Mouse (Mus musculus): ENCODE results near the gene Pde5a. TPM values are rescaled to one million over a fixed set of nuclear protein-coding genes. Genes with fewer than 3 reads are reported as not detected.

Gene Pde5a
- total and polyA plus RNA-seq, 3 experiments = not detected

DNA sequence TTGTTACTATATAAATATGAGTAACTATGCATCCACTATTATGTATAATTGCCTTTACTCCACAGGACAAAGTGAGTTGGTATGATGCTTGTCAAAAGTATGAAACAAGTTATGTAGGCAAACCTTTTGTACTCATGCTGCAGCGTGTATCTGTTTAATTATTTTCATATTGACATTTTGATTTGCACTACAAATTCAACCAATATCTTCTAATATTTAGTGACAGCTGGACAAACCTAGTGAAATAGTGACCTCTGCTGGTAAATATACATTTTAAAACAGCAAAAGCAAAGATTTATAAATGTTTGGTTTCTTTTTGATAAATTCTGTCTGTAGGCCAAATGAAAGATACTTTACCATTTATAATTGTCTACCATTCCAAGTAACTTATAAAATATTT lies 55.5 kb downstream of the Pde5a start:
- H3K9ac ChIP-seq (ENCODE audit: control insufficient read depth, low read depth, low read length, poor library complexity, severe bottlenecking) = no peak overlapping the region
- TF ChIP-seq SMC3 (IDR thresholded peaks at IDR 0.05; ENCODE audit: low read depth, low read length) (peak; percentile 69), JUND (IDR thresholded peaks at IDR 0.05; ENCODE audit: low read depth, low read length) (no peak), ELF1 (IDR thresholded peaks at IDR 0.05; ENCODE audit: low read depth, low read length) (no peak), MYC (IDR thresholded peaks at IDR 0.05; ENCODE audit: low read depth, low read length) (no peak), ZNF384 (IDR thresholded peaks at IDR 0.05; ENCODE audit: low read depth, low read length) (no peak), NELFE (IDR thresholded peaks at IDR 0.05; ENCODE audit: low read depth, low read length) (no peak), TAL1 (IDR thresholded peaks at IDR 0.05; ENCODE audit: low read length) (no peak), KAT2A (conservative IDR thresholded peaks at IDR 0.05; ENCODE audit: low read depth, low read length) (no peak), BHLHE40 (IDR thresholded peaks at IDR 0.05; ENCODE audit: borderline replicate concordance, low read depth, low read length) (no peak), NRF1 (IDR thresholded peaks at IDR 0.05; ENCODE audit: insufficient read depth, low read depth, low read length, poor library complexity, severe bottlenecking) (no peak), MAZ (IDR thresholded peaks at IDR 0.05; ENCODE audit: low read depth, low read length) (no peak), USF1 (IDR thresholded peaks at IDR 0.05; ENCODE audit: low read depth, low read length) (no peak), MAX (IDR thresholded peaks at IDR 0.05; ENCODE audit: low read length) (no peak), E2F4 (IDR thresholded peaks at IDR 0.05; ENCODE audit: borderline replicate concordance, low read depth, low read length) (no peak), CTCF (IDR thresholded peaks at IDR 0.05 in 2 of 3, conservative IDR thresholded peaks at IDR 0.05 in 1 of 3; ENCODE audit: control insufficient read depth in 1 of 3, insufficient read depth in 1 of 3, low read depth in 2 of 3, low read length in 3 of 3, poor library complexity in 1 of 3, severe bottlenecking in 1 of 3) (peak in 1 of 3 experiments; percentile 60; a peak in 2 of 6 replicates), TBP (IDR thresholded peaks at IDR 0.05; ENCODE audit: low read depth, low read length) (no peak), RCOR1 (IDR thresholded peaks at IDR 0.05; ENCODE audit: low read depth, low read length) (no peak), MEF2A (IDR thresholded peaks at IDR 0.05; ENCODE audit: extremely low read depth, insufficient replicate concordance, low read depth, low read length, poor library complexity, severe bottlenecking) (no peak), TCF12 (IDR thresholded peaks at IDR 0.05; ENCODE audit: low read depth, low read length) (no peak), ZC3H11A (IDR thresholded peaks at IDR 0.05; ENCODE audit: low read depth, low read length) (peak; percentile 62), MYB (IDR thresholded peaks at IDR 0.05; ENCODE audit: low read depth, low read length) (no peak), RAD21 (IDR thresholded peaks at IDR 0.05; ENCODE audit: low read depth, low read length) (peak; percentile 80), CHD1 (IDR thresholded peaks at IDR 0.05; ENCODE audit: low read depth, low read length) (no peak)
- no peaks in the 10 kb centered on the region for H3K4me1 ChIP-seq (ENCODE audit: control insufficient read depth in 1 of 2, insufficient read depth in 2 of 2, low read length in 2 of 2)
- no peaks in the 10 kb centered on the region for H3K79me2 ChIP-seq (ENCODE audit: control insufficient read depth, insufficient read depth, low read length, poor library complexity)
- no peak overlapping the region for H3K27ac ChIP-seq (ENCODE audit: control insufficient read depth, low read depth, low read length)
- H3K27me3 ChIP-seq (ENCODE audit: control insufficient read depth in 1 of 2, insufficient read depth in 2 of 2, low read length in 2 of 2) = no peaks in the 10 kb centered on the region; a peak in 1 of 4 replicates
- DNase-seq (ENCODE audit: low read depth, low spot score) = peak; percentile 17
- H3K36me3 ChIP-seq (ENCODE audit: control insufficient read depth in 1 of 2, insufficient read depth in 2 of 2, low read length in 2 of 2) = no peaks in the 10 kb centered on the region
- H3K9me3 ChIP-seq (replicated peaks; ENCODE audit: insufficient read depth, low read length) = no peaks in the 10 kb centered on the region
- H3K4me3 ChIP-seq (ENCODE audit: control insufficient read depth in 1 of 2, insufficient read depth in 1 of 2, low read depth in 2 of 2, low read length in 2 of 2) = no peak overlapping the region
